Mouse (Mus musculus) bone marrow, adult 2 months (tissue): ENCODE measurements at regions not wholly inside any gene's neighbourhood (a gene's known extent, or its start where the extent isn't known, plus 50 kb on each side); places are given as distances from the start of the nearest gene placed in this dataset.

ENCODE experiments used
- H3K27ac ChIP-seq: fragments of 200-500 bp; 2 replicates; pipeline ENCODE4 v1.5.1; 2012; ENCODE audit warnings: low read depth, mild to moderate bottlenecking, control low read depth, inconsistent platforms, low read length; ENCODE audit not compliant: control insufficient read depth, poor library complexity, insufficient read depth
- H3K4me1 ChIP-seq: fragments of 200-500 bp; 2 replicates; pipeline ENCODE4 v1.6.1; 2011; ENCODE audit warnings: low read length; ENCODE audit not compliant: control insufficient read depth, insufficient read depth
- H3K4me3 ChIP-seq: fragments of 200-500 bp; replicated peaks from 2 replicates; pipeline ENCODE3; 2011; ENCODE audit warnings: mild to moderate bottlenecking, low read depth, low read length, control low read depth; ENCODE audit not compliant: control insufficient read depth
- CTCF ChIP-seq: fragments of 200-500 bp; IDR thresholded peaks from 2 replicates; pipeline ENCODE4 v1.5.1; 2011; ENCODE audit warnings: low read length, control low read depth; ENCODE audit not compliant: control insufficient read depth, insufficient read depth
- POLR2A ChIP-seq: fragments of 200-500 bp; IDR thresholded peaks from 2 replicates; pipeline ENCODE4 v1.6.1; 2011; ENCODE audit warnings: low read depth, mild to moderate bottlenecking, control low read depth, low read length, borderline replicate concordance; ENCODE audit not compliant: control insufficient read depth
- WGBS: fragments of 180-500 bp; shearing (Covaris S2); methylation state at CpG from one replicate; pipeline ENCODE4 v1.1.7; 2018; 5-methylcytosine and 5-hydroxymethylcytosine counted together

GRCm38 (mm10) chr6:89012998-89013689, 111.1 kb downstream of the Tpra1 start:
- no peak overlapping the region for H3K27ac ChIP-seq
- WGBS = 75% methylated on average over 12 of the region's 12 CpGs
- H3K4me1 ChIP-seq = no peaks in the 10 kb centered on the region
- TF ChIP-seq POLR2A (no peak), CTCF (no peak)
- H3K4me3 ChIP-seq = no peak overlapping the region

- no peak for TF ChIP-seq CTCF
- TF ChIP-seq POLR2A = no peak
- no peak overlapping the region for H3K27ac ChIP-seq
- H3K4me3 ChIP-seq = no peak overlapping the region
- H3K4me1 ChIP-seq = no peaks in the 10 kb centered on the region
- 71% methylated on average over 8 of the region's 8 CpGs for WGBS
Measured at GRCm38 (mm10) chr6:89013690-89014061, 111.6 kb downstream of the Tpra1 start.

- TF ChIP-seq POLR2A = no peak
- no peak for TF ChIP-seq CTCF
- WGBS = 56% methylated on average over 11 of the region's 11 CpGs
Measured at GRCm38 (mm10) chr6:89024101-89024650, 122.1 kb downstream of the Tpra1 start.

GRCm38 (mm10) chr6:89033433-89034298, 131.6 kb downstream of the Tpra1 start:
- TF ChIP-seq CTCF (no peak), POLR2A (no peak)
- 53% methylated on average over 5 of the region's 5 CpGs for WGBS
- Histone ChIP-seq H3K27ac (no peak overlapping the region), H3K4me1 (no peaks in the 10 kb centered on the region), H3K4me3 (no peak overlapping the region)

More at GRCm38 (mm10) chr6:89024101-89024650, 122.1 kb downstream of the Tpra1 start:
- Histone ChIP-seq H3K4me1 (no peaks in the 10 kb centered on the region), H3K4me3 (no peak overlapping the region), H3K27ac (no peak overlapping the region)

- Histone ChIP-seq H3K4me1 (no peaks in the 10 kb centered on the region), H3K4me3 (no peak overlapping the region), H3K27ac (no peak overlapping the region)
- TF ChIP-seq CTCF (no peak), POLR2A (no peak)
- WGBS = 82% methylated on average over 3 of the region's 3 CpGs
Measured at GRCm38 (mm10) chr6:89034455-89034854, 132.4 kb downstream of the Tpra1 start.

- Histone ChIP-seq H3K4me1 (no peaks in the 10 kb centered on the region), H3K4me3 (no peak overlapping the region), H3K27ac (no peak overlapping the region)
- WGBS = 75% methylated on average over 13 of the region's 13 CpGs
- TF ChIP-seq CTCF = no peak
- no peak for TF ChIP-seq POLR2A
Measured at GRCm38 (mm10) chr6:89035061-89035835, 133.2 kb downstream of the Tpra1 start.

GRCm38 (mm10) chr6:89035836-89036156, 133.7 kb downstream of the Tpra1 start:
- 74% methylated on average over 4 of the region's 4 CpGs for WGBS
- TF ChIP-seq POLR2A (no peak), CTCF (no peak)
- H3K4me1 ChIP-seq = no peaks in the 10 kb centered on the region
- no peak overlapping the region for H3K4me3 ChIP-seq
- H3K27ac ChIP-seq = no peak overlapping the region

GRCm38 (mm10) chr6:89037392-89037791, 135.3 kb downstream of the Tpra1 start:
- 37% methylated on average over 2 of the region's 2 CpGs for WGBS
- Histone ChIP-seq H3K27ac (no peak overlapping the region), H3K4me1 (no peaks in the 10 kb centered on the region), H3K4me3 (no peak overlapping the region)
- TF ChIP-seq CTCF = no peak
